Mouse (Mus musculus): ENCODE results near the gene Galc.

DNA sequence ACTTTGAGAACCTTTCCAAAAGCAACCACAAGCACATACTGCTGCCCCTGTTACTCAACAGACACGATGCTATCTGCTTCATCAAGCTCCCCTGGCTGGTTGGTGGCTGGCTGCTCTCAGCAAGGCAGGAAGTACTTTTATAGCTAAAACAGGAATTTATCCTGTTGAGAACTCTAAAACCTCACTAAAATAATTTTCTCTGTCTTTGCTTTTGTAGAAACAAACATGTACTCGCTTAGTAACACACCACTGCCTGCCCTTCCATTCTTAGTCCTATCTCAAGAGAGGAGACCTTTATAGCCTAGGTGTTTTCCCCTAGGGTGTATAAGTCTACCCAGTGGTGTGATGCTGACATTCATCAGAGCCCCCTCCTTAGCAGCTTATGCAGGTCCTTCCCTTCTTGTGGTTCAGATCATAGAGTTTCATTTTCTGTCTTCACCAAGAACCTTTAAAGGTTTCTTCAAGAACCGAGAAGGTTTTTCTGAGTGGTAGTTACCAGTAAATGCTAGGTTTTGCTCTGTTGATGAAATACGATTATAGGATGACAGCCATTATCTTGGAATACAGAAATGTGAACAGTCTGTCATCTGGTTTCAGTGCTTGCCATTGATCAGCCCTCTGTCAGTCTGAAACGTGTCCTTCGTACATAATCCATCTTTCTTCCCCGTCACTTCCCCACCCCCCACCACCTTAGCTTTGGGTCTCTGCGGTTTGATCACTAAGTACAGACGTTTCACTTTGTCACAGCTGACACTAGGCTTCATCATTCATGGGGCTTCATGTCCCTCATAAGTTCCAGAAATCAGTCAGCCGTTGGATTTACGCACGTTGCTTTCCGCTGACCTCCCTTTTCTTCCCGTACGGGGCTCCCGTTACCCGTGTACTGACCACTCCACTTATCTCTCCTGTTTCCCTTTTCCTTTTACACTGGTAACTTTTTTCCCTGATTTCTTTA lies 10.8 kb upstream of the Galc start:
- TF ChIP-seq POLR2A (IDR thresholded peaks at IDR 0.05; ENCODE audit: extremely low read depth, insufficient read depth, low read length), result no peak
- no peak for TF ChIP-seq CTCF (IDR thresholded peaks at IDR 0.05; ENCODE audit: extremely low read depth, insufficient read depth, low read length)

Data from cortical plate, adult 2 months (tissue).